Mouse (Mus musculus) CH12.LX (cell line): Measurements from ENCODE around the gene Atp1b3.

Experiments
- EP300 ChIP-seq: IDR thresholded peaks from 2 replicates; pipeline ENCODE4 v1.6.1; 2011; ENCODE audit warnings: low read length, improper control_type of control experiment
- JUND ChIP-seq: conservative IDR thresholded peaks from 2 replicates; pipeline ENCODE4 v1.6.1; 2011; ENCODE audit warnings: low read depth, low read length, improper control_type of control experiment
- SMC3 ChIP-seq: IDR thresholded peaks from 2 replicates; pipeline ENCODE4 v1.6.1; 2011; ENCODE audit warnings: low read depth, low read length, improper control_type of control experiment

DNA sequence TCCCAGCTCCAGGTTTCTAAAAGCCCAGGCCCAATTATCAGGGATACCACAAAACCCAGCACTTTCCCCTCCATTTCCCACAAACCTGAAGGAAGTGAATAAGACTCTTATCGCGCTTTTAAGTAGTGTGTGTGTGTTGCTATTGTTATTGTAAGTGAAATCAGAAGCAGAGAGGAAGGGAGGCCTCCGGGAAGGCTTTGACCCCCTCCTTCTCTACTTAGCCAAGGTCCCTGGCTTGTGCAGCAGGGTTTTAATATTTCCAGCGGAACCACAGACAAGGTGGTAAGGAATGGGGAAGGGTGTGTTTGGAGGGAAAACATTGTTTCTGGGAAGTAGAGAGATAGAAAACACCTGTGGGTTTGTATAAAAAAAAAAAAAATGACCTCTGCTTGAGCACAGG, 34.4 kb upstream of the Atp1b3 start:
- TF ChIP-seq SMC3 (no peak), EP300 (no peak), JUND (no peak)
